Mouse (Mus musculus): ENCODE measurements at regions not wholly inside any gene's neighbourhood (a gene's known extent, or its start where the extent isn't known, plus 50 kb on each side); places are given as distances from the start of the nearest gene placed in this dataset.

GRCm38 (mm10) chr12:106379779-106380178 lies 369.8 kb downstream of the Vrk1 start:
- no peak for TF ChIP-seq CTCF (IDR thresholded peaks at IDR 0.05; ENCODE audit: control insufficient read depth, insufficient read depth, insufficient replicate concordance, low read depth, low read length)
- no peak for TF ChIP-seq POLR2A (IDR thresholded peaks at IDR 0.05; ENCODE audit: control insufficient read depth, low read depth, low read length)

Data from testis, adult 2 months (tissue).